Mouse (Mus musculus) kidney, embryonic 14.5 days (tissue): Measurements from ENCODE around the gene Depdc1b. TPM values are rescaled to one million over a fixed set of nuclear protein-coding genes. Genes with fewer than 3 reads are reported as not detected.

Experiments
- ATAC-seq: fragments of 200-750 bp; cut with Nextera tagmentation; 2 replicates; pipeline ENCODE4 v1.8.0; 2017; ENCODE audit warnings: moderate number of reproducible peaks, mild to moderate bottlenecking, moderate TSS enrichment, moderate library complexity; ENCODE audit not compliant: low FRiP score, low TSS enrichment
- H3K27ac ChIP-seq: fragments of 300-500 bp; sonication (generic); 2 replicates; pipeline ENCODE4 v1.5.1; 2014; ENCODE audit warnings: low read depth, mild to moderate bottlenecking, low read length, moderate library complexity, mixed read lengths
- H3K27me3 ChIP-seq: fragments of 300-500 bp; sonication (generic); 2 replicates; pipeline ENCODE4 v1.6.1; 2014; ENCODE audit warnings: mild to moderate bottlenecking, low read length; ENCODE audit not compliant: control insufficient read depth, insufficient read depth
- H3K36me3 ChIP-seq: fragments of 300-500 bp; sonication (generic); 2 replicates; pipeline ENCODE4 v1.6.1; 2014; ENCODE audit warnings: low read length, mixed read lengths; ENCODE audit not compliant: control insufficient read depth, insufficient read depth
- H3K4me1 ChIP-seq: fragments of 300-500 bp; sonication (generic); 2 replicates; pipeline ENCODE4 v1.6.1; 2014; ENCODE audit warnings: low read length, mixed read lengths; ENCODE audit not compliant: control insufficient read depth, insufficient read depth
- H3K4me2 ChIP-seq: fragments of 300-500 bp; sonication (generic); replicated peaks from 2 replicates; pipeline ENCODE4 v1.6.1; 2014; ENCODE audit warnings: low read depth, mild to moderate bottlenecking, low read length
- H3K4me3 ChIP-seq: fragments of 300-500 bp; sonication (generic); 2 replicates; pipeline ENCODE4 v1.5.1; 2014; ENCODE audit warnings: mild to moderate bottlenecking, low read length
- H3K9ac ChIP-seq: fragments of 300-500 bp; sonication (generic); 2 replicates; pipeline ENCODE4 v1.6.1; 2014; ENCODE audit warnings: low read depth, mild to moderate bottlenecking, low read length, moderate library complexity
- H3K9me3 ChIP-seq: fragments of 300-500 bp; sonication (generic); 2 replicates; pipeline ENCODE4 v1.6.1; 2016; ENCODE audit warnings: low read length; ENCODE audit not compliant: control insufficient read depth
- WGBS: fragments of 180-500 bp; shearing (Covaris S2); extraction: QIAGEN DNeasy Blood & Tissue Kit; methylation state at CpG from one replicate; pipeline ENCODE4 v1.1.7; 2014; 5-methylcytosine and 5-hydroxymethylcytosine counted together
- polyA plus RNA-seq: library from polyadenylated mRNA; unstranded; fragments of >200 nt; fragmentation: Nextera tagmentation; extraction: Ambion mirVana; gene quantifications from 2 replicates; pipeline ENCODE4 v1.2.1, GENCODE M21; 2014

Gene Depdc1b
- polyA plus RNA-seq, 1 experiment from 2014 or later: 14.4 TPM

DNA sequence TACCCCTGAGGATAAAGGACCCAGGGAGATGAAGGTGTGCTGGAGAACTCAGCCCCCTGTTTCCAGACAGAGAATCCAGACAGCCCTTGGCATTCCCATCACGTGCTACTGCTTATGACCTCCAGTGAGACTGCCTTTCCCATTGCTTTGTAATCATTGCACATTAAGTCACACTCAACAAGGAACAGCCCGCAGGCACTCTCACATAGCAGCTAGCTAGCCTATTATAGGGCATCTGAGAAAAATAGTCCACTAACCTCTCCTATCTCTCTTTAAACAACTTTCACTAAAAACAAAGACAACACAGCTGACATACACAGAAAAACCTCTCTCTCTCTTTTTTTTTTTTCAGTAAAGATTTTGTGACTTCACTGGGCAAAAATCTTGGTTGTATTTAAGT, 113.5 kb downstream of the Depdc1b start:
- Histone ChIP-seq H3K27ac (no peak overlapping the region), H3K36me3 (no peaks in the 10 kb centered on the region), H3K9me3 (no peaks in the 10 kb centered on the region), H3K27me3 (no peaks in the 10 kb centered on the region), H3K9ac (no peak overlapping the region), H3K4me3 (no peak overlapping the region), H3K4me2 (no peak overlapping the region), H3K4me1 (no peaks in the 10 kb centered on the region)
- no peak for ATAC-seq
- 85% methylated on average over 2 of the region's 2 CpGs for WGBS

DNA sequence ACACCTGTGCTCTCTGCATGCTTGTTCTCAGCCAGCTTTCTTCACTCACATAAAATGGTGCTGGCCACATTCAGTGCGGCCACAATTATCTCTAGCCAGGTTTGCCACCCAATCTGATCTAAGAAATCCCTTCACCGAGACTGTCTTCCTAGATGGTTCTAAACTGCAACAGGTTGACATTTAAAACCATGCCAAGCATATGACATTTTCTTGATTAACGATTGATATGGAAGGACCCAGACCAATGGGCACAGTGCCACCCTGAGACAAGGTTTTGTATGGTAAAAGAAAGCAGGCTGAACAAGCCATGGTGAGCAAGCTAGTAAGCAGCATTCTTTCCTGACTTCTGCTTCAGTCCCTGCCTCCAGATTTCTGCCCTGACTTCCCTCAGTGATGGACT, 115.6 kb downstream of the Depdc1b start:
- Histone ChIP-seq H3K27ac (no peak overlapping the region), H3K4me3 (no peak overlapping the region), H3K36me3 (no peaks in the 10 kb centered on the region), H3K27me3 (no peaks in the 10 kb centered on the region), H3K4me1 (no peaks in the 10 kb centered on the region), H3K9ac (no peak overlapping the region), H3K9me3 (no peaks in the 10 kb centered on the region), H3K4me2 (no peak overlapping the region)
- 96% methylated on average over 3 of the region's 3 CpGs for WGBS
- ATAC-seq: no peak

DNA sequence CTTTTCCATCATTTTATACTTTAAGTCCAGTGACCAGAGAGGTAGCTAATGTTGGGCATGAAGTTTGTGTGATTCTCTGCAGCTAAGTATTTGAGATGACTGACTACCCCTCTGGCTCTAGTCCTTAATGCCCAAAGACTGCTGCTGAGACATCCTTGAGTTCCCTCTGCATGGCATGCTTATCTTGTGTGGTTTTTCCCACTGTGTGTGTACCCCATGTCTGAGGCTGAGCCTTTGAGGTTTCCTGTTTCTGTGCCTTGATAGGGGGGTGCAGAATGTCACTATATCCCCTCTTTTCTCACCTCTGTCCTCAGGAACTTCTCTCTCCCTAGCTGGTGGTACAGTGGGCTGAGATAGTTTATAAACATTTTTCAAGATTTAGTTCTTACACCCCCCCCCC, 119.6 kb downstream of the Depdc1b start:
- ATAC-seq: no peak
- Histone ChIP-seq H3K36me3 (no peaks in the 10 kb centered on the region), H3K4me1 (no peaks in the 10 kb centered on the region), H3K4me2 (no peak overlapping the region), H3K9ac (no peak overlapping the region), H3K27ac (no peak overlapping the region), H3K27me3 (no peaks in the 10 kb centered on the region), H3K9me3 (no peaks in the 10 kb centered on the region), H3K4me3 (no peak overlapping the region)

GRCm38 (mm10) chr13:108437424-108437823, 121.3 kb downstream of the Depdc1b start:
- Histone ChIP-seq H3K4me3 (no peak overlapping the region), H3K4me1 (no peaks in the 10 kb centered on the region), H3K9me3 (no peaks in the 10 kb centered on the region), H3K27ac (no peak overlapping the region), H3K27me3 (no peaks in the 10 kb centered on the region), H3K4me2 (no peak overlapping the region), H3K9ac (no peak overlapping the region), H3K36me3 (no peaks in the 10 kb centered on the region)
- ATAC-seq: no peak
- 92% methylated on average over 2 of the region's 2 CpGs for WGBS

DNA sequence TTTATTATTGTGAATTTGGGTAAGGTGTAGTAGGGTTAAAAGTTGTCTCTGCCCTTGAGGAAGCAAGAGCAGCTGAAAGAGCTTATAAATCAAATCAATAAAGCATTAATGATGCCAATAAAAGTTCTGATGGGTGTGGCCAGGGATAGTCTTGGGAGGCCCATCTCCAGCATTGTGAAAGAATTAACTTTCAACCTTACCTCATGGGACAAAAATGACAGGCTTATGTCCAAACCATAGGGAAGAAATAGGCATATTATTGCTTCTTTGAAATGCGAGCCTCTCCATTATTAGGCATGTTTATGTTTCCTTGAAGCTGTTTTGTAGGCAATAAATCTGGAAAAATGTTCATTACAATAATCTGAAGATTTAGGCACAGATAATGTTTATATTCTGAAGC, 122.9 kb downstream of the Depdc1b start:
- Histone ChIP-seq H3K4me2 (no peak overlapping the region), H3K27me3 (no peaks in the 10 kb centered on the region), H3K27ac (no peak overlapping the region), H3K4me3 (no peak overlapping the region), H3K4me1 (no peaks in the 10 kb centered on the region), H3K9ac (no peak overlapping the region), H3K36me3 (no peaks in the 10 kb centered on the region), H3K9me3 (no peaks in the 10 kb centered on the region)
- ATAC-seq: no peak
- WGBS: 72% methylated on average over 1 of the region's 1 CpGs

DNA sequence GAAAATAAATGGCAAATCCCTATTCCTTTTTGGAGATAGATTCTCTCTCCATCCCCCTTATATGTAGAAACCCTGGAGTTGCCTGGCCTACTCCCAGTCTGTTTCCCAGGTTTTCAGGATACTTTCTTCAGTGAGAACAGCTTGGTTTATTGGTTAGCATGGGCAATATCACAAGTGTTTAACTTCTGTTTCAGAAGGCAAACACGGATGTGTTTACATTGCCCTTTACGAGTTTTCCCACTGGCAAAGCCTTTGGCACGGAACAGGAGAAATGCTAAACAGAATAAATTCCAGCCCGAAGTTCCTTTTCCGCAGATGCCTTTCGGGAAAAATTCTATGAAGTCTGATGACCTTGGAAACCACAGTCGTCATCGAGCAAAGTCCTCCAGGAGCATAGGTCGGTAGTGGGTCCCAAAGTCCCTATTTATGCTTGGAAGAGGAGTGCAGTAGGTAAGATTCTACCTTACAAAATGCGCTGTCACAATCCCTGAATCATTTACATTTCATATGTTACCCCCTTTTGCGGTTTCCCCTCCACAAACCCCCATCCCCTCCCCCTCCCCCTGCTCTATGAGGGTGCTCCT, 132.3 kb downstream of the Depdc1b start:
- H3K27me3 ChIP-seq: no peaks in the 10 kb centered on the region
- WGBS: 72% methylated on average over 11 of the region's 11 CpGs
- no peak overlapping the region for H3K4me2 ChIP-seq
- no peak overlapping the region for H3K4me3 ChIP-seq
- no peak overlapping the region for H3K9ac ChIP-seq
- H3K4me1 ChIP-seq: 0 out of 2 replicates have a peak, but pooled peaks cover 3% of the 10 kb centered on the region
- no peak overlapping the region for H3K27ac ChIP-seq
- H3K36me3 ChIP-seq: no peaks in the 10 kb centered on the region
- no peaks in the 10 kb centered on the region for H3K9me3 ChIP-seq
- no peak for ATAC-seq

GRCm38 (mm10) chr13:108449116-108450097, 133.3 kb downstream of the Depdc1b start, which contains the start of gene Pde4d:
Gene Pde4d (plus strand): TSS chr13:108449948.
- Histone ChIP-seq H3K4me1 (0 out of 2 replicates have a peak, but pooled peaks cover 3% of the 10 kb centered on the region), H3K4me3 (no peak within 1 kb of the TSS), H3K9ac (no peak within 1 kb of the TSS), H3K4me2 (no peak within 1 kb of the TSS), H3K27ac (no peak within 1 kb of the TSS), H3K36me3 (no peaks in the 10 kb centered on the region), H3K27me3 (no peaks in the 10 kb centered on the region), H3K9me3 (no peaks in the 10 kb centered on the region)
- WGBS: 15% methylated on average over 10 of the region's 10 CpGs
- ATAC-seq: peak; percentile 76; the same call in 1 of the 2 replicates

- H3K4me2 ChIP-seq: no peak overlapping the region
- no peak overlapping the region for H3K27ac ChIP-seq
- H3K27me3 ChIP-seq: no peaks in the 10 kb centered on the region
- 0 out of 2 replicates have a peak, but pooled peaks cover 3% of the 10 kb centered on the region for H3K4me1 ChIP-seq
- H3K36me3 ChIP-seq: no peaks in the 10 kb centered on the region
- H3K4me3 ChIP-seq: no peak overlapping the region
- no peak for ATAC-seq
- no peaks in the 10 kb centered on the region for H3K9me3 ChIP-seq
- no peak overlapping the region for H3K9ac ChIP-seq
- 89% methylated on average over 2 of the region's 2 CpGs for WGBS
Observed at GRCm38 (mm10) chr13:108451122-108451521, 135.0 kb downstream of the Depdc1b start.
